Comparison of ENCODE assay signal across 8 mouse cellular contexts in genomic region chr2:119617841-119618198, GRCm38 (mm10). TPM values are rescaled to one million over a fixed set of nuclear protein-coding genes. Genes with fewer than 3 reads are reported as not detected.
DNase-seq lines count a peak whose midpoint lies in the region; ATAC-seq and TF ChIP-seq lines count a peak whose summit lies in the region.

No protein-coding gene starts in this region.

- no peak; the same call in 1 of the 2 replicates for ATAC-seq in kidney, postnatal 0 days (replicated peaks; ENCODE audit: low FRiP score, low read depth)
- ATAC-seq in common myeloid progenitor, adult 5-6 weeks (replicated peaks; ENCODE audit: low read depth, poor library complexity, severe bottlenecking) = peak; percentile 48
- ATAC-seq in hindbrain, postnatal 0 days = no peak
- peak; percentile 53 for ATAC-seq in midbrain, postnatal 0 days (ENCODE audit: low FRiP score)

- peak; percentile 45 for DNase-seq in kidney, postnatal 0 days (ENCODE audit: low spot score)
- DNase-seq in kidney, postnatal 14 days = no peak
- no peak for DNase-seq in hindbrain, postnatal 0 days (ENCODE audit: low spot score)
- no peak for DNase-seq in midbrain, postnatal 0 days (ENCODE audit: low spot score)
- no peak for DNase-seq in layer of hippocampus, adult 9-11 months
- no peak for DNase-seq in adrenal gland, postnatal 25 days
- no peak for DNase-seq in B cell, adult 2 months

- H3K27me3 ChIP-seq in kidney, postnatal 0 days (ENCODE audit: insufficient read depth, low read length) = no peaks in the 10 kb centered on the region
- no peaks in the 10 kb centered on the region for H3K27me3 ChIP-seq in hindbrain, postnatal 0 days (ENCODE audit: insufficient read depth, low read length)
- H3K27me3 ChIP-seq in midbrain, postnatal 0 days (ENCODE audit: insufficient read depth, low read length) = no peaks in the 10 kb centered on the region

- peak overlapping the region; percentile 67 for H3K9ac ChIP-seq in kidney, postnatal 0 days (ENCODE audit: low read depth, low read length)
- H3K9ac ChIP-seq in hindbrain, postnatal 0 days (replicated peaks; ENCODE audit: low read length) = peak overlapping the region; percentile 54
- H3K9ac ChIP-seq in midbrain, postnatal 0 days (replicated peaks; ENCODE audit: low read length, poor library complexity, severe bottlenecking) = no peak overlapping the region

- under 1% methylated on average over 13 of the region's 13 CpGs for WGBS in kidney, postnatal 0 days
- 0% methylated on average over 13 of the region's 13 CpGs for WGBS in hindbrain, postnatal 0 days
- WGBS in midbrain, postnatal 0 days = under 1% methylated on average over 13 of the region's 13 CpGs

- H3K9me3 ChIP-seq in kidney, postnatal 0 days (replicated peaks; ENCODE audit: low read length) = no peaks in the 10 kb centered on the region
- H3K9me3 ChIP-seq in hindbrain, postnatal 0 days (ENCODE audit: low read length) = no peaks in the 10 kb centered on the region
- H3K9me3 ChIP-seq in midbrain, postnatal 0 days (ENCODE audit: low read length) = no peaks in the 10 kb centered on the region

- H3K4me2 ChIP-seq in kidney, postnatal 0 days (ENCODE audit: low read length) = peak overlapping the region; percentile 81
- peak overlapping the region; percentile 98 for H3K4me2 ChIP-seq in hindbrain, postnatal 0 days (ENCODE audit: low read depth, low read length)
- peak overlapping the region; percentile 77 for H3K4me2 ChIP-seq in midbrain, postnatal 0 days (ENCODE audit: low read depth, low read length, poor library complexity, severe bottlenecking)

- no peaks in the 10 kb centered on the region; the same call in 1 of the 2 replicates for H3K4me1 ChIP-seq in kidney, postnatal 0 days (replicated peaks; ENCODE audit: insufficient read depth, low read length)
- no peaks in the 10 kb centered on the region for H3K4me1 ChIP-seq in hindbrain, postnatal 0 days (ENCODE audit: insufficient read depth, low read length)
- no peaks in the 10 kb centered on the region for H3K4me1 ChIP-seq in midbrain, postnatal 0 days (ENCODE audit: insufficient read depth, low read length)

- no peak for TF ChIP-seq CTCF in kidney, postnatal 0 days (IDR thresholded peaks at IDR 0.05; ENCODE audit: low read depth)
- TF ChIP-seq CTCF in hindbrain, postnatal 0 days (IDR thresholded peaks at IDR 0.05; ENCODE audit: low read depth) = no peak
- TF ChIP-seq CTCF in midbrain, postnatal 0 days (IDR thresholded peaks at IDR 0.05) = no peak

- H3K4me3 ChIP-seq in kidney, postnatal 0 days (replicated peaks; ENCODE audit: low read depth, low read length) = peak overlapping the region; percentile 82
- peak overlapping the region; percentile 88 for H3K4me3 ChIP-seq in hindbrain, postnatal 0 days (ENCODE audit: low read length)
- H3K4me3 ChIP-seq in midbrain, postnatal 0 days (ENCODE audit: low read depth, low read length) = peak overlapping the region; percentile 52

- no peaks in the 10 kb centered on the region for H3K36me3 ChIP-seq in kidney, postnatal 0 days (ENCODE audit: insufficient read depth, low read length)
- no peaks in the 10 kb centered on the region for H3K36me3 ChIP-seq in hindbrain, postnatal 0 days (ENCODE audit: insufficient read depth, low read length)
- no peaks in the 10 kb centered on the region for H3K36me3 ChIP-seq in midbrain, postnatal 0 days (ENCODE audit: insufficient read depth, low read length)

- no peak overlapping the region for H3K27ac ChIP-seq in kidney, postnatal 0 days
- no peak overlapping the region for H3K27ac ChIP-seq in hindbrain, postnatal 0 days
- H3K27ac ChIP-seq in midbrain, postnatal 0 days (ENCODE audit: low read depth, low read length) = no peak overlapping the region

RNA-seq across cellular contexts. Expression of gene Nusap1, which starts 0.3 kb away (rescaled TPM):
- 31.9 and 38.7 TPM in 2 replicates for polyA plus RNA-seq in kidney, postnatal 0 days (2015; fragmentation: Nextera tagmentation; extraction: Ambion mirVana)
- 89.7 and 98.6 TPM in 2 replicates for total RNA-seq in common myeloid progenitor, adult 5-6 weeks (2017)
- 7.1 and 8.4 TPM in 2 replicates for total RNA-seq in hindbrain, postnatal 0 days (2014; rRNA removed)
- 13.3 and 13.8 TPM in 2 replicates for polyA plus RNA-seq in hindbrain, postnatal 0 days (2015; fragmentation: Nextera tagmentation; extraction: Ambion mirVana)
- total RNA-seq in midbrain, postnatal 0 days (2014; rRNA removed) = 3.9 and 6.3 TPM in 2 replicates
- 4.2 and 4.8 TPM in 2 replicates for polyA plus RNA-seq in midbrain, postnatal 0 days (2015; fragmentation: Nextera tagmentation; extraction: Ambion mirVana)
- total RNA-seq in adrenal gland, postnatal 25 days (2021) = 6.2 and 6.5 TPM in 2 replicates

RNA-seq across cellular contexts. Expression of gene Oip5, which starts 0.4 kb away (rescaled TPM):
- polyA plus RNA-seq in kidney, postnatal 0 days (2015; fragmentation: Nextera tagmentation; extraction: Ambion mirVana) = 12.4 and 15.6 TPM in 2 replicates
- total RNA-seq in common myeloid progenitor, adult 5-6 weeks (2017) = 19.1 and 21.5 TPM in 2 replicates
- 5.8 and 6.2 TPM in 2 replicates for total RNA-seq in hindbrain, postnatal 0 days (2014; rRNA removed)
- 6.0 and 6.4 TPM in 2 replicates for polyA plus RNA-seq in hindbrain, postnatal 0 days (2015; fragmentation: Nextera tagmentation; extraction: Ambion mirVana)
- 3.1 and 5.2 TPM in 2 replicates for total RNA-seq in midbrain, postnatal 0 days (2014; rRNA removed)
- polyA plus RNA-seq in midbrain, postnatal 0 days (2015; fragmentation: Nextera tagmentation; extraction: Ambion mirVana) = 2.9 and 3.0 TPM in 2 replicates
- 3.0 and 4.2 TPM in 2 replicates for total RNA-seq in adrenal gland, postnatal 25 days (2021)

RNA-seq across cellular contexts. Expression of gene Ndufaf1, which starts 44.8 kb away (rescaled TPM):
- polyA plus RNA-seq in kidney, postnatal 0 days (2015; fragmentation: Nextera tagmentation; extraction: Ambion mirVana) = 50.0 and 54.3 TPM in 2 replicates
- total RNA-seq in common myeloid progenitor, adult 5-6 weeks (2017) = 18.6 and 21.1 TPM in 2 replicates
- total RNA-seq in hindbrain, postnatal 0 days (2014; rRNA removed) = 16.3 and 18.2 TPM in 2 replicates
- 45.5 and 50.2 TPM in 2 replicates for polyA plus RNA-seq in hindbrain, postnatal 0 days (2015; fragmentation: Nextera tagmentation; extraction: Ambion mirVana)
- 17.6 and 18.1 TPM in 2 replicates for total RNA-seq in midbrain, postnatal 0 days (2014; rRNA removed)
- 43.6 and 44.1 TPM in 2 replicates for polyA plus RNA-seq in midbrain, postnatal 0 days (2015; fragmentation: Nextera tagmentation; extraction: Ambion mirVana)
- 35.6 and 48.1 TPM in 2 replicates for total RNA-seq in adrenal gland, postnatal 25 days (2021)

RNA-seq across cellular contexts. Expression of gene Rtf1, which starts 57.0 kb away (rescaled TPM):
- 37.6 and 39.0 TPM in 2 replicates for polyA plus RNA-seq in kidney, postnatal 0 days (2015; fragmentation: Nextera tagmentation; extraction: Ambion mirVana)
- total RNA-seq in common myeloid progenitor, adult 5-6 weeks (2017) = 42.6 and 48.0 TPM in 2 replicates
- total RNA-seq in hindbrain, postnatal 0 days (2014; rRNA removed) = 17.4 and 19.8 TPM in 2 replicates
- polyA plus RNA-seq in hindbrain, postnatal 0 days (2015; fragmentation: Nextera tagmentation; extraction: Ambion mirVana) = 58.9 and 64.9 TPM in 2 replicates
- total RNA-seq in midbrain, postnatal 0 days (2014; rRNA removed) = 24.4 and 27.0 TPM in 2 replicates
- polyA plus RNA-seq in midbrain, postnatal 0 days (2015; fragmentation: Nextera tagmentation; extraction: Ambion mirVana) = 58.3 and 76.3 TPM in 2 replicates
- total RNA-seq in adrenal gland, postnatal 25 days (2021) = 29.9 and 30.5 TPM in 2 replicates

Comparison
In these comparisons a context has a peak if more than half of its experiments do, and no peak if none do; other contexts are left out.
1. ATAC-seq: peak in common myeloid progenitor, adult 5-6 weeks (single experiment) and midbrain, postnatal 0 days (single experiment); none in kidney, postnatal 0 days (single experiment) and hindbrain, postnatal 0 days (single experiment).
2. Peak in every context shown above with its lines, with median percentiles within 50 percentile points of each other: H3K4me2 ChIP-seq and H3K4me3 ChIP-seq.